Mouse (Mus musculus) adrenal gland, postnatal 25 days (tissue): ENCODE results near the gene Gdf9. TPM values are rescaled to one million over a fixed set of nuclear protein-coding genes. Genes with fewer than 3 reads are reported as not detected.
A peak's percentile ranks its signal among the peaks of the same experiment; 100 is the strongest.

Source experiments
- DNase-seq: peaks from one replicate; pipeline ENCODE4 v3.0.0; 2021; ENCODE audit warnings: mixed read lengths
- microRNA-seq, 2 experiments: library from miRNA; unstranded; fragments of <30 nt; microRNA quantifications; one replicate each; pipeline ENCODE4 v1.2.0; 2021
- total RNA-seq: library from RNA; stranded (reverse); gene quantifications from 2 replicates; pipeline ENCODE4 v1.2.3, GENCODE M21; 2021

Gene Gdf9
- total RNA-seq, 1 experiment from 2014 or later, result 1.4 TPM

DNA sequence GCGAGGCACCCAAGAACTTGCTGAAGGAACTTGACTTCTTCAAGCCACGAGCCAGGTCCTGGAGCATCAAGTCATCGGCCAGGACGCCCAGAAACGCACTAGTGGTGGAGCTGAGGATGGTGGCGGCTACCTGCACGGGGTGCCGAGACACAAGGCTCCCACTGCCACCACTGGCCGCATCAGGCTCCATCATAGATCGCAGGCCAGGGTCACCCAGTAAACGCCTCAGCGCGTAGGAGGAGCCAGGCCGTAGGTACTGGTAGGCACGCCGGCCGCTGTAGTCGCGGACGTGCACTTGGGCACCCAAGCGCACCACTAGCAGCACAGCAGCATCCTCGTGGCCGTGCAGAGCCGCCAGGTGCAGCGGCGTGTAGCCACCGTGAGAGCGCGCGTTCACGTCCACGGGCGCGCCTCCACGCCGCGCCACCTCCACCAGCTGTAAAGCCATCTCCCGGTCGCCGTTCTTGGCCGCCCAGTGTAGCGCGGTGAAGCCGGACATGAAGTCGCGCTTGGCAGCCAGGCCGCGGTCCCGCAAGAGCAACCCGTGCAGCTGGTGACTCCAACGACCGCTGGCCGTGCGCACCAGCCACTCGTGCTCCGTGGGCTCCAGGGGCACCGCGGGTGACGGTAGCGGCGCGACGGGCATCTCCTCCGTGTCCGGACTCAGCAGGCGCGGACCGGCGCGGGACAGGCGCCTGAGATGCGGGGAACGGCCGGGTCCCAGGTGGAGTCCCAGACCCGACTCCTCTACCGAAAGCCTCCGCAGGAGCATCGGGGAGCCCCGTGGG lies 47.8 kb downstream of the Gdf9 start:
- peak; percentile 24 for DNase-seq

DNA sequence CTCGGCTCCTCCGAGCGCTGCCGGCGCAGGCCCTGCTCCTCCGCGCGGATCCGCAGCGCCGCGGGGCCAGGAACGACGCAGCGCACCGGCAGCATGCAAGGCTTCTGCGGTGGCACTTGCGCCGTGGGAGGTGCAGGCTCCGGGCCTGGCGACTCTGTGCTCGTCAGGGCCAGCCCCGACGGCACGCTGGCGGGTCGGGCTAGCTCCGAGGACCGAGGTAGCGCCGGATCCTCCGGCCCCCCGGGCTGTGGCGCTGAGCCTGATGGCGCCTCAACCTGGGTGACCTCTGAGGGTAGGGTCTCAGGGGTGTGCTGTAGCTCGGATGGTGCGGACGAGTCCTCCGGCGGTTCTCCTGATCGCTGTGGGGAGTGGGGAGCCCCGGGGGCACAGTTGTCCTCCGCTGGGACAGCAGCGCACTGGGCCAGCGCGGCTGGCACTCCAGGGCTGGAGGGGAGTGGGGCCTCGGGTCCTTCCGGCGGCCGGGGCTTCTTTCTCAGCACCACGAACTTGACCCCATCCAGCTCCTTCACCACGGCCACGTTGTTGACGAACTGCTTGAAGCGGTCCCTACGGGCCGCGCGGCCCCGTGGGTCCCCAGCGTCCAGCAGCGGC lies 48.5 kb downstream of the Gdf9 start:
- DNase-seq, result peak; percentile 26

DNA sequence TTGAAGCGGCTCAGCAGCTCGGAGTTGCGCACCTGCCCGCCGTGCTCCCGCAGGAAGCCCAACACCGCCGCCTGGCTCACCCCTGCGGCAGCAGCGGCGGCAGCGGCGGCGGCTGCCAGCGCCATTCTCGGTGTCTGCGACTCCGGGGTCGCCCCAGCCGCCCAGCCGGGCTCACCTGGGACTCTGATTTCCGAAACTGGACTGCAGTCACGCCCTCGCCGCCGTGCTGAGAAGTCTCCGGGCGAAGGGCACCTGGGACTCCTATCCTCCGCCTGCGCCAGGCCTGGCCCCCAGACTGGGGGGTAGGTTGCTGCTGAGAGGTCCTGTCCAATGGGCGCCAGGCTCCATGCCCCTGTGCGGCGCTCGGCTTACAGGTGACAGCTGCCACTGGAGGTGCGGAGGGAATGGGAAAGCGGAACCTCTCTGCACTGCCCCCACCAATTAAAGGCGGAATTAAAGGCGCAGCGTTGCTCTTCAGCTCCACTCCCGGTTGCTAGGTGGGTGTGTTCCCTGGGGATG lies 49.0 kb downstream of the Gdf9 start, which contains the start of the genes Gm9945 and Sowaha:
Gene Gm9945 (plus strand): TSS at position 384 of the 519 bp plus-strand sequence.
Gene Sowaha (minus strand): TSS at position 492 of the 519 bp plus-strand sequence.
- peak; percentile 29 for DNase-seq

DNA sequence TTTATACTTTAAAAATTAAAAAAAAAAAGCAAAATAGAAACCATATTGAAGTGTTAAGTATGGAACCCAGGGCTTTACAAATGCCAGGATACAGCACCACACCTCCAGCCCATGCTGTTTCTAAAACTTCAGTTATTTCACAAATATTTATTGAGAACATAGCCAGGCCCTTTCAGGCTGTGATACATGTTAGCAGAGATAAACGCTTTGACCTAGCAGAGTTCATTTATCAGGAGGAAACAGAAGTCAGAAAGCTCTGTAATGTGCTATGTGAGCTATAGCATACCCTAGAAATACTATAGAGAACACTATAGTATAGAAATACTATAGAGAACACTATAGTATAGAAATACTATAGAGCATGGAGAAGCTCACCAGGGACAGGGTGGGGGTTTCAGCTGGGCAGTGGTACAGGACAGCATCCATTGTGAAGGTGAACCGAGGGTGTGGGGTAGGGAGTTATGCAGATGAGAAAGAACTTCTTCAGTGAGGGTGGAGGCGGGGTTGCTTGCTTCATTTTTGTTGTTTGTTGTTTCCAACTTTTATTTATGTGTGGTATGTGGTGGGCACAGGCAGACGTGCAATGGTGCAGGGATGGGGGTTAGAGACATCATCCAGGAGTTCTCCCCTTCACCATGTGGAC lies 50.4 kb downstream of the Gdf9 start:
- no peak for DNase-seq

DNA sequence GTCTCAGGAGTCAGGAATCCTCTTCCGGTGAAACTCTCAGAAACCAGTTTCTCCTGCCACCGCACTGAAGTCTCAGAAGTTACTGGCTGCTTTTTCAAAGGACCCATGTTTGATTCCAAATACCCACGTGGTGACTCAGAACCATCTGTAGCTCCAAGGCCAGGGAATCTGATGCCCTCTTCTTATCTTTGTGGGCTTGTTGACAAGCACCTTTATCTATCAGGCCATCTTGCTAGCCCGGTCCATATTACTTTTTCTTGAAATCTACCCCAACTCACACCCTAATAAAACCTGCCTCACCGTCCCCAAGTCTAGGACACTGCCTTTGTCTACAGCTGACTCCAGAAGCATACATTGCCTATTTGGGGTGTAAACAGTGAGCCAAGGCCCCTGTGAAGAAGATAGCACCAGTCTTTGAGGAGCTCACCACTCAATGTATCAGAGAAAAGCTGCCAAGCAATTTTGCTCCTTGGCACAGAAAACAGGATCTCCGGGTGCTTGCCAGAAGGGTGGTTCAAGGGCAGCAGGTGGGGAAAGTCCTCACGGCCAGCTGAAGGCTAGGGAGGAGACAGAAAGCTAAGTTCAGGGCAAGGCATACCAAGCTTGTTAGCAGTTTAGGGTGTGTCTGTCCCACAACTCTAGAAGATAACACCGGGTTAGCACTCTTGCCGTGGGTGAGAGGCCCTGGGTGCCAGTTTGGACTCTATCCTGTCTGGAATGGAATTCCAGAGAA lies 52.5 kb downstream of the Gdf9 start:
- no peak for DNase-seq

DNA sequence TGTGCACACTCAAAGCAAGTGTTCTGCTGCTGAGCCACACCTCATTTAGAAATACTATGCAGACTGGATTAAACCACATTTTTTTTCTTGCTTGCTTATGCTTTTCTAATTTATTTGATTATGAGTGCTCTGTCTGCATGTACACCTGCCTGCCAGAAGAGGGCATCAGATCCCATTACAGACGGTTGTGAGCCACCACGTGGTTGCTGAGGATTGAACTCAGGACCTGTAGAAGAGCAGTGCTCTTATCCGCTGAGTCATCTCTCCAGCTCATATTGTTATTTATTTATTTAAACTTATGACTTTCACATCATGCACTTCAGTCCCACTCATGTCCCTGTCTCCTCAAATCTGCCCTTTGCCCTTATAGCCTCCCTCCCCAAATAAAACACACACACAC lies 54.9 kb downstream of the Gdf9 start:
- DNase-seq, result no peak

DNA sequence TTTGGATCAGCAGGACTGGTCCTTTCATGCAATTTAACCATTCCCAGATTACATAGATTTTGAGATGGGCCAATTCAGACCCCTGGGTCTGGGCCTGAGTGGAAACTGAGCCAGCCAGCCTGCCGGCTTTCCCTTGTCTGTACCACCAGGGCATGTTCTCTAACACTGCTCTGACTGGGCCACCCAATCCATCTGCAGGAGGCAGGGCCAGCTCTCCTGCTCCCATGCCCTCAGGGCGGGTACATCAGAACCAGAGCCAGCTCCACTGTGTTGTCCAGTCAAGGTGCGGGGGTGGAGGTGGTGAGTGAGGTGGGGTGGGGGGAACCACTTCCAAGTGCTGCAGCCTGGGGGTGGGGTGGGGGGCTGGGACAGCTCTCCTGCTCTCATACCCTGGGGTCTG lies 55.5 kb downstream of the Gdf9 start:
- no peak for DNase-seq

DNA sequence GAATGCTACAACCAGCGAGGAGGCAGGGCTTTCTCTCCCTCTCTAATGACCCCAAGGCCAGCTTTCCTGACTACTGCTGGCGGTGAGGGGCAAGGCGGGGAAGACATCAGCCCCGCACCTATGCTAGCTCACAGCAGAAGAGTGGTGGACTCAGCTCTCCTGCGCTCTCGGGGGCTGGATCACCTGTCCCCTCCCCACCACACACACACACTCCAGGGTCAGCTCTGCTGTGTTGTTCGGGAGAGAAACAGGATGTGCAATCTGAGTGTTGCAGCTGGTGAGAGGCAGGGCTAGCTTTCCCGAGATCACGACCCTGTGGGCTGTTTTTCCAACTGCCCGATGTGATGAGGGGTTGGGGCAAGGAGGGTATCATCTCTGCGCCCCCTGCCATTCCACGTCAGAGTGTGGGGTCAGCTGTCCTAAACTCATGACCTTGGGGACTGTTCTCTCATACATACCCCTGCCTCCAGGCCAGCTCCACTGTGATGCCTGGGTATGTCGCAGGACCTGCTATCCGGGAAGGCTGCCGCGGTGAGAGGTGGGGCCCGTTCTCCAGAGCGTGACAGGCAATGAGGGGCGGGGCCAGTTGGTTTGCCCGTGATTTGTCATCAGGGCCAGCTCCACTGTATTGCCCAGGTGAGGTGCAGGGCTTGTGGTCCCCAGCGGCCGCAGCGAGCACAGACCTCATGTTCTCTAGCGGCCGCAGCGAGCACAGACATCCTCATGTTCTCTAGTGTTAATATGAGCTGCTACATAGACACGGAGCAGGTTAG lies 56.2 kb downstream of the Gdf9 start:
- DNase-seq, result peak; percentile 38

Small RNA genes within 50 kb of the gene (microRNA-seq; reads per million reads assigned to microRNA genes)
- 0 reads per million in 2 experiments for gene Mir6920

Other genes with a start within 250 kb of the Gdf9 start
- gene Hspa4, start 130.6 kb upstream of the Gdf9 start, total RNA-seq, result 179 and 185 TPM in 2 replicates
- gene Zcchc10, start 106.3 kb upstream of the Gdf9 start, total RNA-seq, result 12.7 and 14.2 TPM in 2 replicates
- gene Aff4, start 80.2 kb upstream of the Gdf9 start, total RNA-seq, result 156 and 173 TPM in 2 replicates
- gene Leap2, start 7.9 kb upstream of the Gdf9 start, total RNA-seq, result not detected in 2 replicates
- gene Uqcrq, start 192 bp upstream of the Gdf9 start, total RNA-seq, result 989 and 1,060 TPM in 2 replicates
- 0.30 TPM in 1 of 2 replicates, not detected in the other for gene Gm10447, start 26.1 kb downstream of the Gdf9 start, total RNA-seq
- gene Shroom1, start 26.2 kb downstream of the Gdf9 start, total RNA-seq, result 3.4 and 4.6 TPM in 2 replicates
- not detected in 2 replicates for gene Gm9837, start 39.5 kb downstream of the Gdf9 start, total RNA-seq
- gene Gm9945, start 49.1 kb downstream of the Gdf9 start, total RNA-seq, result not detected in 2 replicates
- gene Sowaha, start 49.3 kb downstream of the Gdf9 start, total RNA-seq, result 0.30 and 0.33 TPM in 2 replicates
- gene Sept8, start 88.2 kb downstream of the Gdf9 start, total RNA-seq, result 44.5 and 44.6 TPM in 2 replicates
- 27.0 and 31.9 TPM in 2 replicates for gene Kif3a, start 136.4 kb downstream of the Gdf9 start, total RNA-seq
- gene Il4, start 187.6 kb downstream of the Gdf9 start, total RNA-seq, result not detected in 2 replicates
- gene Il13, start 203.7 kb downstream of the Gdf9 start, total RNA-seq, result not detected in 2 replicates